Mouse (Mus musculus): ENCODE measurements around the gene Thumpd3.

The Thumpd3 gene

DNA sequence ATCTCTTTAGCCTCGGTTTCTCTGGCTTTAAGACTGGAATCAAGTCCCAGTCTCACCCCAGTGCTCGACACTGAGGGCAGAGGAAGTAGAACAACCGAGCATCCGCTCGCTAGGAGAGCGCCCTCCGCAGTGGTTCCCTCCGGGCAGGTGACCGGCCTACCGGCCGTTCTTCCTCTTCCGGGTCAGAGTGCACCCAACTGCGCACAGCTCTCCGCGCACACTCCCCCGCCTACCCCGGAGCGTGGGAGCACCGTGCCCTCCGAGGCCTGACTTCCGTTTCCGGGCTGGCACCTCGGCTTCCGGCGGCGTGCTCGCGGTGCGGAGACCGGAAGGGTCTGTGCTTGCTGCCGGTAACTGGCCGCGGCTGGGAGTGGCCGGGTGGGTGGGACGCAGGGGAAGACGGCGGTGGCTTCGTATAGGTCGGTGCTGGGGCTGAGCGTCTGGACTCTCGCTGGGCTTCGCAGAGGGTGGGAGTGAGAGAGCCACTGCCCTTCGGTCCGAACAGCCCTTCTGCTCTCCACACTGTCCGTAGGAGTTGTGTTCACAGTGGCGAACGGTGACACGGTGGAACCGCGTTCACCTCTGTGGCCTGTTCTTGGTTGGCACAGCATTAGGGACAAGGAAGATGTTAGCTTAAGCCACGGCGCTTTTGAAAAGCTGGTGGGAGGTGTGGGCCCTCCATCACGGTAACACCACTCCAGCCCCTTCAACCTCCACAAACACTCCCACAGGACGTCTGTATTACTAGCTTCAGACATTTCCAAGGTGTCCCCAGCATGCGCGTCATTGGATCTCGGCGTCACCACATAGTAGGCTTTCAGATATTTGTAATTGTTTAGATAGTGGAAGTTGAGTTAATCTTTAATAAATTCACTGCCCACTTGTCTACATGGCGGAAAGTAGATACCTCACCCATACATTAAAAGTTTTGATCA lies at the start of gene Thumpd3:
Thumpd3 (plus strand) TSS at position 185 of the 935 bp plus-strand sequence.
- DNase-seq: peak; percentile 99

DNA sequence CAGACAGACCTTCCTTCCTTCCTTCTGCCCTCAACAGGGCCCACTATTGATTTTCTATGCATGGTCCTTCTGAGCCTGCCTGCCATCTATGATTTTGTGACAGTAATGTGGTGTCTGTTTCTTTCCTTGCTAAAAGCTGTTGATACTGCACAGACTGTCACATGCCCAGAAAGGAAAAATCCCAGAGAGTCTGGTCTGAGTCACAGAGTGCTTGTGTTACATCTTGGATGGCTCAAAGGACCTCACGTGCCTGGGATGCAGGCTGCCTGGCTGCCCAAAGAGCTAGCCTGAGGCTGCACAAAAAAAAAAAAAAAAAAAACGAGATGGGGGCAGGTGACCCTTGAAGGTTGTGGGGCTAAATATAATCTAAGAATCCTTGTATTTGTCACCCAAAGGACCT lies 46.8 kb upstream of the Thumpd3 start:
- no peak for DNase-seq

- DNase-seq: peak; percentile 90
These were observed 45.2 kb upstream of the Thumpd3 start for GRCm38 (mm10) chr6:113000666-113001287.

DNA sequence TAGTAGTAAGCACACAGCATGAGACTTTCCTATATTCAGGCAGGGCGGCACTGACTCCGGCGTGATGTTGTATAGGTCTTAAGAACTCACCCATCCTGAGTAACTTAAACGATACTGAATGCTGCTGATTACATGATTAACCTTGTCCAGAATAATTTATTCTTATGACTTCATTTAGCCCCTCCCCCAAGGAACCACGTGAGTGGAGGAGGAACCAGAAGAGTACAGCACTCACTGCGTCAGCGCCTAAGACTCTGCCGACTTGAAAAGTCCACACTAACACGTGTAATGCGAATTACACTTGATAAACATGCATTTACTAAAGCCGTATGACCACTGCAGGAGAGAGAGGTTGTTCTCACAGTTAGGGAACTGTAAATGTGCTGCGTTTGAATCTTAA lies 44.3 kb upstream of the Thumpd3 start:
- no peak for DNase-seq

- no peak for DNase-seq
These were observed 42.5 kb upstream of the Thumpd3 start for GRCm38 (mm10) chr6:113003313-113004111.

DNA sequence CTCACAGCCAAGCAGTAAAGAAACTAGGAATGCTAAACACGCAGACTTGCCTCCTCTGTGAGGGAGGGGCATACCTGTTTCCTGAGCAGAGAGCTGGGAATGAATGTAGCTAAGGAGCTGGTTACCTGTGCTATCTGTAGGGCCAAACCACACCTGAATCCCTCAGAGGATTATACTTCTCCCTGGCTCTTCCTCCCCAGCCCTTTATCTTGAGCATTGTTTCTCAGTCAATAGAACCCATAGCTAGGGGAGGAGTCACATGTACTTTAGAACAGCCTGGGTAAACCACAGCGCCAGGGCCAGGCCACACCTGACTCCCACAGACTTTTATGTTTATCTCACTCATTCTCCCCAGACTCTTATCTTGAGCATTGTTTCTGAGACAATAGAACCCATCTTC lies 39.2 kb upstream of the Thumpd3 start:
- no peak for DNase-seq

DNA sequence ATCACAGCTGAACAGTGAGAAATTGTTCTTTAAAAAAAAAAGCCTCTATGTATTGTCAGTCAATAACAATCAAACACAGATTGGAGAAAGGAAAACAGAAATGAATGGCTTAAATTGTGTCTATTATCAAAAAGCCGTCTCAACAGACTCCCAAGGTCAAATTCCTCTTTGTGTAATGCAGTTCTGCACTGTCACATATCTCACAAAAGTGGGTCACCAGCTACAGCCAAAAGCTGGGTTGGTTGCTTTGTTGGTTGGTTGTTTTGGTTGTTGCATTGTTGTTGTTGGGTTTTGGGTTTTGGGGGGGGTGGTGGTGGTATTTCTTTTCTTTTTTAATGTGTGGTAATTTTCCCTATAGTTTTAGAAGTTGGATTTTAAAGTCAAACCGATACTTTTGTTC lies 34.1 kb upstream of the Thumpd3 start:
- no peak for DNase-seq

GRCm38 (mm10) chr6:113012495-113012941 lies 33.5 kb upstream of the Thumpd3 start:
- peak; percentile 80 for DNase-seq

DNA sequence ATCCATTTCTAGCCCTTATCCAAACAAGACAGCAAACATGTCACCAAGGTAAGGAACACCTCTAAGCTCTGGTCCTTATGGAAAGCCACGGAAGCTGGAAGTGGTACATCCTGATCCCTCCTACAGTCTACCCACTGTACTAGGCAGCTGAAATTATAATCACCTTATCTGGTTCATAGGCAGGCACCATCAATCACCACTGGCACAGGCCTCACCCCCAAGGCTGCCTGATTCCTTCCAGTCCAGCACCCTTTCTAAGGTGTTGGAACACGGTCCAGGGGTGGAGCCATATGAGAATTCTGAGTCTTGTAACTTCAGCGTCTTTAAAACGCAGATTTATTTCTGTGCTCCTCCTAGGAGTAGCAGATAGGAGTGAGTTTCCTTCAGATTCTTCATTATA lies 32.5 kb upstream of the Thumpd3 start:
- DNase-seq: no peak

GRCm38 (mm10) chr6:113017500-113018047 lies 28.5 kb upstream of the Thumpd3 start:
- DNase-seq: peak; percentile 17

- DNase-seq: no peak
These were observed 27.9 kb upstream of the Thumpd3 start for GRCm38 (mm10) chr6:113018139-113018538.

- DNase-seq: no peak
These were observed 21.2 kb upstream of the Thumpd3 start for GRCm38 (mm10) chr6:113024866-113025265.

- DNase-seq: no peak
These were observed 20.3 kb upstream of the Thumpd3 start for GRCm38 (mm10) chr6:113025774-113026173.

- DNase-seq: no peak
These were observed 18.6 kb upstream of the Thumpd3 start for GRCm38 (mm10) chr6:113027446-113027845.

- no peak for DNase-seq
These were observed 17.0 kb upstream of the Thumpd3 start for GRCm38 (mm10) chr6:113029006-113029405.

GRCm38 (mm10) chr6:113030553-113030952 lies 15.5 kb upstream of the Thumpd3 start:
- DNase-seq: no peak

GRCm38 (mm10) chr6:113030970-113031660 lies 14.9 kb upstream of the Thumpd3 start:
- DNase-seq: no peak

DNA sequence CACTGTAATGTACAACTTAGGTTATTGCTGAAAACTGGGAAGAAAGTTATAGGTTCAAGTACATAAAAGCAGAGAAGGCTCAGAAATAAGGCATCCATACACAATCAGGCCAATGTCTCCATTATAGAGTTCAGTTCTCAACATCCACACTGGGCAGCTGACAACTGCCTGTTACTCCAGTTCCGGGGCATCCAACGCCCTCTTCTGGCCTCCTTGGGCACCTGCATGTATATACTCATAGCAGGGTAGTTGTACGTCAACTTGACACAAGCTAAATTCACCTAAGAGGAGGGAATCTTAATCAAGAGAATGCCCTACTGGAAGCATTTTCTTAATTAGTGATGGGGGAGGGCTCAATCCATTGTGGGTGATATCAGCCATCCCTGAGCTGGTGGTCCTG lies 13.9 kb upstream of the Thumpd3 start:
- no peak for DNase-seq

DNA sequence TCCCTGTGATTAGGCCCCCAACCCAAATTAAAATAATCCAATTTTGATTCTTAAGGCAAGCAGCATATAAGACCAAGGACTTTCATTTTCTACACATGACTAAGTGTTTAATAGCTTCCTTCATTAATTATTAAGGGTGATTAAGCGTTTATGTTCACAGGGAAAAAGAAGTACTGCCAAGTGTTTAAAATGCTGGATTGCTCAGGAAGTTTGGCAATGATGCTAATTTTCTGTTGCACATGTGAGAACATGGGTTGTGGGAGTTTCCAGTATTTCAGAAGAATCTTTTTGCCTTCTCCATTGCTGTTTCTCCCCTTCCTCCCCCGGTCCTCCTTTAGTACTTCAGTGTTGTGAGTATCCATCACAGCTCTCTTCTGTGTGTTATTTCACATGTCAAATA lies 12.8 kb upstream of the Thumpd3 start:
- DNase-seq: no peak

DNA sequence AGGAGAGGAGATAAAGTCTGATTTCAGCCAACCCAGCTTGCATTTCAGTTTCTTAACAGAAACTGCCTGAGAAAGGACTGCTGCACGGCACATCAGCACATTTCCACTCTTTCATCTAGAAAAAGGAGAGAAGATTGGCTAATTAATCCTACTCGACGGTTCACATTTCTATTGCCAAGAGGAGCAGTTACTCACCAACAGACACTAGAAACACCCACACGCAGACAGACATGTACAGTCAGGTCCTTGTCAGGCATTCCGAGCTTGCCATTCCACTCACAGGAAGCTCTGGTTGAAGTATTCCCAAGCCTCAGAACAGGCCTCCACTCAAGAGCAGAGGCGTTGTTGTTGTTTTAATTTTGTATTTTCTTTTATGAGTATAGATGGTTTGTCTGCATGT lies 11.6 kb upstream of the Thumpd3 start:
- DNase-seq: no peak

GRCm38 (mm10) chr6:113036463-113037175 lies 9.4 kb upstream of the Thumpd3 start:
- DNase-seq: no peak

All from kidney, postnatal 14 days (tissue).